Mouse (Mus musculus) thymus, postnatal 4 days (tissue): ENCODE measurements around the gene Mylpf.
"Not testable (repeated sequence)": the region's sequence is repeated elsewhere in the genome, so short reads cannot be mapped to it uniquely, and the experiment has no call there.

Experiments used
- DNase-seq: peaks from one replicate; pipeline ENCODE4 v3.0.0; 2021

The Mylpf gene

GRCm38 (mm10) chr7:127228615-127229303 is 20.1 kb downstream of the Mylpf start:
- DNase-seq: peak; percentile 96

GRCm38 (mm10) chr7:127231376-127231775 is 22.7 kb downstream of the Mylpf start:
- DNase-seq: no peak

DNA sequence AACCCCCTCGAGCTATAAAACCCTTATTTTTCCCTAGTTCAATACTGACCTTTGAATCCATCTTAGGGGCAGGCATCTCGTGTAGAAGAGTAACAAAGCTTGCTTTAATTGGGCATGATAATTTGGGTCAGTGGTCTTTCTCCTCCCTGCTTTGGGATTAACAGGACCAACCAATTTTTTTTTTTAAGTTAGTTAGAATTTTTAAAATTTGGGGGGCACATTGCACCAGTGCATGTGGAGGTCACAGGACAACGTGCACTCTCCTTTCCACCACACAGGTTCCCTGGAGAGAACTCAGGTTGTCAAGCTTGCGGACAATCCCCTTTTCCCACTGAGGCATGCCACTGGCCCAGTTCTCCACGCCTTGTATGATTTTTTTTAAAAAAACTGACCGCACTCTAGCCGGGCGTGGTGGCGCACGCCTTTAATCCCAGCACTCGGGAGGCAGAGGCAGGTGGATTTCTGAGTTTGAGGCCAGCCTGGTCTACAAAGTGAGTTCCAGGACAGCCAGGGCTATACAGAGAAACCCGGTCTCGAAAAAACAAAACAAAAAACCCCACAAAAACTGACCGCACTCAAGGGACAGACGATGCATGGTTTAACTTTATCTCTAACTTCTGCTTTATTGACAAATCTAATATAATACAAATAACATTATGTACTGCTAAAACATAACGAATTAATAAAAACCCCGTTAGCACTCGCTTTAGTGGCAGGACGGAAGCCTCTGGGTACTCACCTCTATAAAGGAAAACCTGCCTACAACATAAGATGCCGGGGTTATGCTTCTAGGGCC is 23.3 kb downstream of the Mylpf start:
- DNase-seq: peak; percentile 33

GRCm38 (mm10) chr7:127232622-127233367 is 24.1 kb downstream of the Mylpf start, which contains the start of the genes Zfp553 and Sept1:
Gene Zfp553, plus strand, starts transcription at chr7:127233061.
Gene Sept1, minus strand, starts transcription at chr7:127233130.
- DNase-seq: peak; percentile 89

DNA sequence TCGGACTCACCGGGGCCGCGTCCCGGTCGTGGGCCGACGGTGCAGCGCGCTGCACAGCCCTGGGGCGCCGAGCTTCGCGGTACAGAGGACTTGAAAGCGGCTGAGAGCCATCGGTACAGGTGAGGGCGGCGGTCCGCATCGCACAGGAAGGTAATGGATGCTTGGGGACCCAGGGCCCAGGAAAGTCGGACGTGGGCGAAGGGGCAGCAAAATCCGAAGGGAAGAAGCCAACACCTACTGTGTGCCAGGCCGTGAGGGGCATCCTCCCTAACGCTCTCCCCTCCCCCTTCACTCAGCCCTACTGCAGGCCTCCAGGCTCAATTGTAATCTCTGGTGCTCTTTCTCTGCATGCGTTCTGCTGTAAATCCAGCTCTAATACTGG is 24.7 kb downstream of the Mylpf start:
- no peak for DNase-seq

GRCm38 (mm10) chr7:127233765-127234164 is 25.1 kb downstream of the Mylpf start:
- no peak for DNase-seq

DNA sequence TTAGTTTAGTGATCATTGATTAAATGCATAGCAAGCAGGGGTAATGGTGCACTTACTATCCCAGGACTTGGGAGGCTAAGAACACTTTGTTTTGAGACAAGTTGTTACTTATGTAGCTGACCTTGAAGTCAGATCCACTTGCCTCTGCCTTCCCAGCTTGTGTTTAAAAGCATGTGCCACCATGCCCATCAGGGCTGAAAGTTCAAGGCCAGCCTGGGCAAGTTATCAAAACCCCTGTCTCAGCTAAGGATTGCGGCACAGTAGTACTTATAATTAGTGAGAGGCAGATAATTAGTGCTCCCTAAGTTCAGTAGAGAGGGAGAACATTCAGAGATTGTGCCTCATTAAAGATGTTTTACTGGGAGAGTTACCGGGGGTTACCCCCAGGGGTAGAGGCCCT is 26.1 kb downstream of the Mylpf start:
- DNase-seq: no peak

DNA sequence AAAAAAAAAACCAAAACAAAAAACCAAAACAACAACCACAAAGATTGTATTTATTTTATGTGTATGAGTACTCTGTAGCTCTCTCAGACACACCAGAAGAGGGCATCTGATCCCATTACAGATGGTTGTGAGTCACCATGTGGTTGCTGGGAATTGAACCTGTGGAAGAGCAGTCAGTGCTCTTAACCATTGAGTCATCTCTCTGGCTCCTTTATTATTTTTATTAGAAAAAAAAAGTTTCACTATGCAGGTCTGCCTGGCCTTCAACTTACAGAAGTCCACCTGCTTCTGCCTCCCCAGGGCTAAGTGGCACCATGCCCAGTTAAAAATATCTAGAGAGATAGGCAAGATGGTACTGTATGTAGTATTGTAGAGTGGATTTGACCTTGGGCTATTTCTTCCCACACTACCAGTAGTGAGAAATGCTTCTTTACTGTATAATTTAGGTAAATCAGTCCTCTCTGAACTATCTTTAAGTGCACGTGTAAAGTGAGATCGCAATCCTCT is 34.7 kb downstream of the Mylpf start:
- DNase-seq: no peak

DNA sequence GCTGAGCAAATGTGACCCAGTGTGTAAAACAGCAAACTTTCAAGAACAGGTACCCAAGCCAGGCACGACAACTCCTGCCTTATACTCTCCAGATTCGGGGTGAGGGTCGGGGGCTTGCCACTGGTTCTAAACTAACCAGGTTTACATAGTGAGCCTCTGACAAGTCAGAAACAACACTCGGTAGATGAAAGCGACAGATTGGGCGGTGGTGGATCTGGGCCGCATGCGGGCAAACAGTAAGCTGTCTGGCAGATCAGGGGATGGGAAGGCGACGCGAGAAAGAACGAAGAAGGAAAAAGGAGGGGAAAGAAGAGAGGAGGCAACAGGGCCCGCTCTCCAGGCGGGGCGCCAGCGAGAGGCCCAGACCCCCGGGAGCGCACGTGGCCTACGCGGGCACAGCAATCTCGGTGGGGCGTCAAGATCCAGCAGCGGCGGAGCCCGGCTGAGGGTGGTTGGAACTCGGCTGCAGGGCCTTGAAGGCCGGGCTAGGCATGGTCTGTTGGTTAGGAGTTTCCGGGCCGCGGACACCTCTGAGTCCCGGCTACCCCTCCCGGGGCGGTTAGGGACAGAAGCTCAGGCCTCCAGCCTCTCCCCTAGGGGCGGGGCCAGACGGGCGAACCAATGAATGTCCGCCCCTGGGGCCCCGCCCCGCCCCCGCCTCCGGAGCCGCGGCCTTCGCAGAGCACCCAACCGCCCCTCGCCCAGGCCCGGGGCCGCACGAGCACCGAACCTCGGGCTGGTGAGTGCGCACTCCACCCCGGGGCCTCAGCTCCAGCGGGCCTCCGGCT is 35.4 kb downstream of the Mylpf start, which contains the start of gene Zfp771:
TSS of gene Zfp771 (plus strand) at position 405 of the 788 bp plus-strand sequence.
- DNase-seq: peak; percentile 97

- no peak for DNase-seq
Observed at GRCm38 (mm10) chr7:127244658-127245510, 36.2 kb downstream of the Mylpf start.

DNA sequence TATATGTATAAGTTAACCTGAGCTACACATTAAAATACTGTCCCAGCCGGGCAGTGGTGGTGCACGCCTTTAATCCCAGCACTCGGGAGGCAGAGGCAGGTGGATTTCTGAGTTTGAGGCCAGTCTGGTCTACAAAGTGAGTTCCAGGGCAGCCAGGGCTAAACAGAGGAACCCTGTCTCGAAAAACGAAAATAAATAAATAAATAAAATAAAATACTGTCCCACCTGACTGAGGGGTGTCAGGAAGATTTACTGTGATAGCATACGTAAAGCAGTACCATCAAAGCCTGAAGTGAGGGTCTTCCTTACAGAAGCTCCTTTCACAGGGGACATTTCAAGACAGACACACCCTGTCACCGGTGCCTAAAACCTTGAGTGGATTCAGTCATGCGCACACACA is 41.8 kb downstream of the Mylpf start:
- not testable (repeated sequence) for DNase-seq

DNA sequence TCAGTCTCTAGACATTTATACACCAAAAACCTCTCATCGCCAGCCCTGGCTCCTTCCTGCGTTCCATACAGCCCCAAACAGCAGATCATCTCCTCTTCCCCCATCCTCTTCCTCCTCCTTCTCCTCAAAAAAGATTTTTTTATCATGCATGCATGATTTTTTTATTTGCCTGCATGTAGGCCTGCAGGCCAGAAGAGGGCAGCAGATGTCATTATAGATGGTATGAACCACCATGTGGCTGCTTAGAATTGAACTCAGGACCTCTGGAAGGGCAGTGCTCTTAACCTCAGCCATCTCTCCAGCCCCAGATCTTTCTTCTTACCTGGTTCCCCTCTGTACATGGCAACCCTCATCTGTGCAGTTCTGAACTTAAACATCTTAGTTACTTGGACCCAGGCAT is 43.7 kb downstream of the Mylpf start:
- DNase-seq: peak; percentile 70

DNA sequence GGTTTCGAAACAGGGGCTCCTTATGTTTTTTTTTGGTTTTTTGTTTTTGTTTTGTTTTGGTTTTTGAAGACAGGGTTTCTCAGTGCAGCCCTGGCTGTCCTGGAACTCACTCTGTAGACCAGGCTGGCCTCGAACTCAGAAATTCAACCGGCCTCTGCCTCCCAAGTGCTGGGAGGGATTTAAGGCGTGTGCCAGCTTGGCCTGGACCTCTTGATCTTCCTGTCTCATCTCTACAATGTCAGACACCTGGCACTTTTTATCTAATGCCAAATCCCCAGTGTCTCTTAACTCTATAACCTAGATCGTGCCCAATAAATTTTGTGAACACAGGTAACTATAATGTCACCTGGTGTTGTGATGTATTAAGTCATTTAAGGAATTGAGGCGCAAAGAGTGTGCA is 44.7 kb downstream of the Mylpf start:
- no peak for DNase-seq

- DNase-seq: peak; percentile 98
Observed at GRCm38 (mm10) chr7:127253821-127254769, 45.4 kb downstream of the Mylpf start.

DNA sequence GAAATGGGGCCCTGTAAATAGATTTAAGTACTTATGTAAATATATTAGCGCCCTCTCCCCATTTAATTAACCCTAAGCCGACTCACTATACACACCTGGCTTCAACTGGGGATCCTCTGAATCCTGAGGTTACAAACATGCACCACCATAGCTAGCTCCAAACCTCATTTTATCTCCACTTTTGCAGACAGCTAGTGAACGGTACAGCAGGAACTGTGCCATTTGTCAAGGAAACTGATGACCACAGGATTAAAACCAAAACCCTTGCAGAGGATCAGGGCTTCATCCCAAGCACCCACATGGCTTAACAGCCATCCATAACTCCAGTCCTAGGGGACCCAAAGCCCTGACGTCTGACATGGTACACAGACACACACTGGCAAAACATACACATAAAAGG is 46.3 kb downstream of the Mylpf start:
- DNase-seq: no peak

DNA sequence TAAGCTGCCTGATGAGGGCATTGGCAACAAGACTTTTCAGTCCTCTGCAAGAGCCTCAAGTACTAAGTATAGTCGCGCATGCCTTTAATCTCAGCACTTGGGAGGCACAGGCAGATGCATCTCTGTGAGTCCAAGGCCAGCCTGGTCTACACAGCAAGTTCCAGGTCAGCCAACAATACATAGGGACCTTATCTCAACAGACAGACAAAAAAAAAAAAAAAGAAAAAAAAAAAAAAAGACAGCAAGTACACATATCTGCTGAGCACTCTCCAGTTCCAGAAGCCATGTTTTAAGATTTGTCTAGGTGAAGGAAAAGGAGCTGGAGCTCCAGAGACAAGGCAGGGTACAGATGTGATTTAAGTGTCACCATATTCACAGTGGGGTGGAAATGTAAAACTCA is 47.3 kb downstream of the Mylpf start:
- no peak for DNase-seq

DNA sequence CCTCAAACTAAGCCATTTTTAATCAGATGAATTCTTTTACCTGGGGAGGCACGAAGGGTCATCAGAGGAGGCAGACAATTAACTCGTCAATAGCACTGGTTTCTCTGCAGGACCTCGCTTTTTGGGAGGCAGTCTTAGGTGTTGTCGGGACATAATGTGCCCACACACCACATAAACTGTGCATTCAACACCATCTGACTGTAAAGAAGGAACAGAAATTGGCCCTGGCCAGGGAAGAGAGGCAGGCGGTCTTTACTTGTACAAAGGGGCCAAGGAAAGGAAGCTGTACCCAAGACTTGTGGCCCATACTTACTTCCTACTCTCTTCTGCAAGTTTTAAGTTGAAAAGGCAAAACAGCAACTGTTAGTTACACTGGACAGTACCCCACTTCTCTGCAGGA is 47.8 kb downstream of the Mylpf start:
- DNase-seq: no peak

GRCm38 (mm10) chr7:127259186-127259905 is 50.7 kb downstream of the Mylpf start:
- no peak for DNase-seq

DNA sequence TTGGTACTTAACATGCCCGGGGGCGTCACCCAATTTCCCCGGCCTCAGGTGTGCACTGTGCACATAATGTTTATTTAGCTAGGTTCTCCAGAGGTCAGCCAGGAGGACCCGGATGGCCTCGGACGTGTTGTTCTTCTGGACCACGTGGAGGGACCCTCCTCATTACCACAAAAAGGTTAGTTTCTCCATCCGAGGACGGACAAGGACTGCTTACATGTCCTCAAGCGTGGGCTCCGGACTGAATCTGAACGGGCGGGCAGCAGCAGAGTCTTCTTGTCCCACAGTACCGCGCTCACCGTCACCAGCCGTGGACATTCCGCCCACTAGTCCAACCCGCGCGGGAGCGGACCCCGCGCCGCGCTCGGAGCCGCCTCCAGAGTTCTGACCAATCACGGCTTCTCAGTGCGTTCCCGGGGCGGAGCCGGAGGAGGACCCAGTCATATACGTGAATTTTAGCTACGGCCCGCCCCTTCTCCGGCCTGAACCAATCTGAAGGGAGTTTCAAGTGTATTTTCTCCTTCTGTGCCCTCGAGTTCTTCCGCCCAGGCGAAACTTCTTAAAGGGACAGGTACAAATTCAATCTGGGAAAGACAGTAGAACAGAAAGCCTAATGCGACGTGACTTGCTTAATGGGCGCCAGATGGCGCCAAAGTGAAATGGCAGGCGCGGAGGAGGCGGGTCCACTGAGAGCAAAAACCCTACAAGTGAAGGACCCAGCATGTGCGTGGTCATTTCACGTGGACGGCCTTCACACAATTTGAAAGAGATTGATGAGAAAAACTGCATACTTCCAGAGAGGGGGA is 51.8 kb downstream of the Mylpf start, which contains the start of gene Dctpp1:
TSS of gene Dctpp1 (minus strand) at position 401 of the 803 bp plus-strand sequence.
- peak; percentile 95 for DNase-seq
